Mouse (Mus musculus) liver, embryonic 15.5 days (tissue): ENCODE data around the gene Anxa9. TPM values are rescaled to one million over a fixed set of nuclear protein-coding genes. Genes with fewer than 3 reads are reported as not detected.

Source experiments
- ATAC-seq: fragments of 200-750 bp; cut with Nextera tagmentation; 2 replicates; pipeline ENCODE4 v1.8.0; 2017; ENCODE audit warnings: moderate number of reproducible peaks, mild to moderate bottlenecking, moderate library complexity; ENCODE audit not compliant: insufficient read depth
- H3K27ac ChIP-seq: fragments of 300-500 bp; sonication (generic); replicated peaks from 2 replicates; pipeline ENCODE4 v1.5.1; 2015; ENCODE audit warnings: mild to moderate bottlenecking, inconsistent platforms
- H3K27me3 ChIP-seq: fragments of 300-500 bp; sonication (generic); 2 replicates; pipeline ENCODE4 v1.6.1; 2015; ENCODE audit warnings: mild to moderate bottlenecking, inconsistent platforms
- H3K36me3 ChIP-seq: fragments of 300-500 bp; sonication (generic); replicated peaks from 2 replicates; pipeline ENCODE4 v1.6.1; 2015; ENCODE audit warnings: moderate library complexity, mild to moderate bottlenecking, inconsistent platforms
- H3K4me1 ChIP-seq: fragments of 300-500 bp; sonication (generic); replicated peaks from 2 replicates; pipeline ENCODE4 v1.6.1; 2015; ENCODE audit warnings: inconsistent platforms
- H3K4me2 ChIP-seq: fragments of 300-500 bp; sonication (generic); 2 replicates; pipeline ENCODE4 v1.6.1; 2015; ENCODE audit warnings: moderate library complexity, mild to moderate bottlenecking, inconsistent platforms
- H3K4me3 ChIP-seq: fragments of 300-500 bp; sonication (generic); replicated peaks from 2 replicates; pipeline ENCODE4 v1.5.1; 2015; ENCODE audit warnings: mild to moderate bottlenecking, inconsistent platforms
- H3K9ac ChIP-seq: fragments of 300-500 bp; sonication (generic); 2 replicates; pipeline ENCODE4 v1.6.1; 2015; ENCODE audit warnings: moderate library complexity, mild to moderate bottlenecking, inconsistent platforms
- H3K9me3 ChIP-seq: fragments of 300-500 bp; sonication (generic); replicated peaks from 2 replicates; pipeline ENCODE4 v1.6.1; 2016; ENCODE audit warnings: inconsistent platforms
- WGBS: fragments of 180-500 bp; shearing (Covaris S2); methylation state at CpG from one replicate; pipeline ENCODE4 v1.1.7; 2015; ENCODE audit warnings: mixed read lengths; ENCODE audit not compliant: insufficient replicate concordance; 5-methylcytosine and 5-hydroxymethylcytosine counted together
- polyA plus RNA-seq: library from polyadenylated mRNA; unstranded; fragments of >200 nt; fragmentation: Nextera tagmentation; extraction: Ambion mirVana; gene quantifications from 2 replicates; pipeline ENCODE4 v1.2.1, GENCODE M21; 2015

Gene Anxa9
- polyA plus RNA-seq, 1 experiment from 2014 or later = 2.8 TPM

- 19% methylated on average over 1 of the region's 1 CpGs for WGBS
- H3K36me3 ChIP-seq = peaks cover 21% of the 10 kb centered on the region
- peak overlapping the region; percentile 80 for H3K4me2 ChIP-seq
- H3K4me1 ChIP-seq = peaks cover 61% of the 10 kb centered on the region
- no peaks in the 10 kb centered on the region for H3K9me3 ChIP-seq
- no peaks in the 10 kb centered on the region for H3K27me3 ChIP-seq
- H3K9ac ChIP-seq = peak overlapping the region; percentile 82
- peak overlapping the region; percentile 99 for H3K27ac ChIP-seq
- H3K4me3 ChIP-seq = peak overlapping the region; percentile 71
- ATAC-seq = no peak
These were observed 22.9 kb downstream of the Anxa9 start for GRCm38 (mm10) chr3:95284062-95284461.

- peaks cover 66% of the 10 kb centered on the region for H3K4me1 ChIP-seq
- H3K27ac ChIP-seq = peak overlapping the region; percentile 99
- peaks cover 18% of the 10 kb centered on the region for H3K36me3 ChIP-seq
- H3K4me2 ChIP-seq = peak overlapping the region; percentile 80
- H3K27me3 ChIP-seq = no peaks in the 10 kb centered on the region
- WGBS = 2% methylated on average over 7 of the region's 7 CpGs
- H3K4me3 ChIP-seq = peak overlapping the region; percentile 71
- no peak for ATAC-seq
- no peaks in the 10 kb centered on the region for H3K9me3 ChIP-seq
- H3K9ac ChIP-seq = peak overlapping the region; percentile 82
These were observed 23.4 kb downstream of the Anxa9 start for GRCm38 (mm10) chr3:95283589-95283941.

GRCm38 (mm10) chr3:95282865-95283588 is 23.9 kb downstream of the Anxa9 start:
- H3K4me1 ChIP-seq = peaks cover 71% of the 10 kb centered on the region

GRCm38 (mm10) chr3:95282381-95282864 is 24.6 kb downstream of the Anxa9 start:
- H3K27ac ChIP-seq = peak overlapping the region; percentile 99
- WGBS = under 1% methylated on average over 11 of the region's 11 CpGs
- no peaks in the 10 kb centered on the region for H3K9me3 ChIP-seq
- H3K4me2 ChIP-seq = peak overlapping the region; percentile 80
- peak overlapping the region; percentile 71 for H3K4me3 ChIP-seq
- H3K36me3 ChIP-seq = peaks cover 6% of the 10 kb centered on the region
- H3K27me3 ChIP-seq = no peaks in the 10 kb centered on the region
- H3K4me1 ChIP-seq = peaks cover 77% of the 10 kb centered on the region
- peak overlapping the region; percentile 82 for H3K9ac ChIP-seq
- ATAC-seq = peak; percentile 33

More at GRCm38 (mm10) chr3:95282865-95283588, 23.9 kb downstream of the Anxa9 start:
- peaks cover 13% of the 10 kb centered on the region for H3K36me3 ChIP-seq
- peak overlapping the region; percentile 71 for H3K4me3 ChIP-seq
- H3K27me3 ChIP-seq = no peaks in the 10 kb centered on the region
- peak overlapping the region; percentile 82 for H3K9ac ChIP-seq
- H3K9me3 ChIP-seq = no peaks in the 10 kb centered on the region
- under 1% methylated on average over 51 of the region's 51 CpGs for WGBS
- peak overlapping the region; percentile 80 for H3K4me2 ChIP-seq
- ATAC-seq = peak; percentile 75
- peak overlapping the region; percentile 99 for H3K27ac ChIP-seq

- ATAC-seq = peak; percentile 81
- under 1% methylated on average over 53 of the region's 53 CpGs for WGBS
- Histone ChIP-seq H3K9me3 (no peaks in the 10 kb centered on the region), H3K27ac (peak within 1 kb of the TSS; percentile 99), H3K27me3 (no peaks in the 10 kb centered on the region), H3K36me3 (0 out of 2 replicates have a peak, but pooled peaks cover 2% of the 10 kb centered on the region), H3K4me3 (peak within 1 kb of the TSS; percentile 71), H3K4me1 (peaks cover 83% of the 10 kb centered on the region), H3K4me2 (peak within 1 kb of the TSS; percentile 80), H3K9ac (peak within 1 kb of the TSS; percentile 82)
These were observed 25.5 kb downstream of the Anxa9 start, which contains the start of the genes Mindy1 and Prune1 for GRCm38 (mm10) chr3:95281216-95282126. Gene Mindy1 (plus strand): TSS chr3:95281345. Gene Prune1 (minus strand): TSS chr3:95282076.

GRCm38 (mm10) chr3:95280747-95281146 is 26.2 kb downstream of the Anxa9 start:
- no peak for ATAC-seq
- 0 out of 2 replicates have a peak, but pooled peaks cover 2% of the 10 kb centered on the region for H3K36me3 ChIP-seq
- H3K4me2 ChIP-seq = peak overlapping the region; percentile 80
- H3K27ac ChIP-seq = peak overlapping the region; percentile 99
- 10% methylated on average over 8 of the region's 8 CpGs for WGBS
- H3K4me1 ChIP-seq = peaks cover 82% of the 10 kb centered on the region
- peak overlapping the region; percentile 78 for H3K9ac ChIP-seq
- peak overlapping the region; percentile 71 for H3K4me3 ChIP-seq
- H3K9me3 ChIP-seq = no peaks in the 10 kb centered on the region
- no peaks in the 10 kb centered on the region for H3K27me3 ChIP-seq

GRCm38 (mm10) chr3:95277149-95277551 is 29.8 kb downstream of the Anxa9 start:
- 0 out of 2 replicates have a peak, but pooled peaks cover 3% of the 10 kb centered on the region for H3K36me3 ChIP-seq
- 73% methylated on average over 1 of the region's 1 CpGs for WGBS
- H3K9ac ChIP-seq = no peak overlapping the region
- no peaks in the 10 kb centered on the region for H3K27me3 ChIP-seq
- peak overlapping the region; percentile 48 for H3K27ac ChIP-seq
- no peak for ATAC-seq
- H3K9me3 ChIP-seq = no peaks in the 10 kb centered on the region
- no peak overlapping the region for H3K4me3 ChIP-seq
- peaks cover 71% of the 10 kb centered on the region for H3K4me1 ChIP-seq
- H3K4me2 ChIP-seq = no peak overlapping the region

GRCm38 (mm10) chr3:95276428-95276934 is 30.5 kb downstream of the Anxa9 start:
- no peak for ATAC-seq
- H3K27ac ChIP-seq = peak overlapping the region; percentile 48
- H3K27me3 ChIP-seq = no peaks in the 10 kb centered on the region
- H3K4me2 ChIP-seq = no peak overlapping the region
- no peaks in the 10 kb centered on the region for H3K9me3 ChIP-seq
- 0 out of 2 replicates have a peak, but pooled peaks cover 3% of the 10 kb centered on the region for H3K36me3 ChIP-seq
- WGBS = 35% methylated on average over 5 of the region's 5 CpGs
- H3K9ac ChIP-seq = no peak overlapping the region
- H3K4me1 ChIP-seq = peaks cover 71% of the 10 kb centered on the region
- H3K4me3 ChIP-seq = no peak overlapping the region

GRCm38 (mm10) chr3:95275161-95275560 is 31.8 kb downstream of the Anxa9 start:
- peaks cover 59% of the 10 kb centered on the region for H3K4me1 ChIP-seq

GRCm38 (mm10) chr3:95274453-95274852 is 32.5 kb downstream of the Anxa9 start:
- peaks cover 53% of the 10 kb centered on the region for H3K4me1 ChIP-seq
- H3K36me3 ChIP-seq = 0 out of 2 replicates have a peak, but pooled peaks cover 3% of the 10 kb centered on the region
- no peak overlapping the region for H3K27ac ChIP-seq
- no peaks in the 10 kb centered on the region for H3K27me3 ChIP-seq
- ATAC-seq = no peak
- H3K4me2 ChIP-seq = no peak overlapping the region
- WGBS = 81% methylated on average over 4 of the region's 4 CpGs
- H3K9me3 ChIP-seq = no peaks in the 10 kb centered on the region
- H3K4me3 ChIP-seq = no peak overlapping the region
- no peak overlapping the region for H3K9ac ChIP-seq

More at GRCm38 (mm10) chr3:95275161-95275560, 31.8 kb downstream of the Anxa9 start:
- H3K27me3 ChIP-seq = no peaks in the 10 kb centered on the region
- no peak overlapping the region for H3K9ac ChIP-seq
- H3K36me3 ChIP-seq = 0 out of 2 replicates have a peak, but pooled peaks cover 3% of the 10 kb centered on the region
- H3K4me2 ChIP-seq = no peak overlapping the region
- no peak overlapping the region for H3K4me3 ChIP-seq
- 50% methylated on average over 6 of the region's 6 CpGs for WGBS
- no peak for ATAC-seq
- H3K9me3 ChIP-seq = no peaks in the 10 kb centered on the region
- no peak overlapping the region; the same call in 1 of the 2 replicates for H3K27ac ChIP-seq
